ENCODE assay signal across 8 mouse cellular contexts in genomic region chr15:12738301-12739093, GRCm38 (mm10). TPM values are rescaled to one million over a fixed set of nuclear protein-coding genes. Genes with fewer than 3 reads are reported as not detected.
DNase-seq lines count a peak whose midpoint lies in the region; ATAC-seq lines count a peak whose summit lies in the region.

No protein-coding gene starts in this region.

- peak overlapping the region; percentile 75 for H3K4me3 ChIP-seq in neural tube, embryonic 15.5 days (replicated peaks)

- H3K9me3 ChIP-seq in neural tube, embryonic 15.5 days (replicated peaks), result no peaks in the 10 kb centered on the region

- no peak overlapping the region for H3K27ac ChIP-seq in neural tube, embryonic 15.5 days (replicated peaks)

- H3K4me2 ChIP-seq in neural tube, embryonic 15.5 days, result peak overlapping the region; percentile 75

- H3K36me3 ChIP-seq in neural tube, embryonic 15.5 days, result no peaks in the 10 kb centered on the region

- ATAC-seq in cerebellum, adult (ENCODE audit: insufficient number of reproducible peaks, low FRiP score, low TSS enrichment), result no peak
- no peak for ATAC-seq in neural tube, embryonic 15.5 days (ENCODE audit: low FRiP score)

- peak; percentile 15 for DNase-seq in cerebellum, adult 11-12 months
- DNase-seq in right cerebral cortex, adult 2 months (ENCODE audit: low spot score in 2 of 2), result peak; percentile 58 to 75
- DNase-seq in right cerebral cortex, postnatal 4 days, result no peak
- DNase-seq in layer of hippocampus, postnatal 36 days, result peak; percentile 25 to 33
- no peak for DNase-seq in ovary, adult 18-20 months (ENCODE audit: low spot score)
- DNase-seq in spleen, postnatal 36 days (ENCODE audit: low spot score in 2 of 2), result no peak

- H3K4me1 ChIP-seq in neural tube, embryonic 15.5 days, result peaks cover 21% of the 10 kb centered on the region

- 31% methylated on average over 10 of the region's 10 CpGs for WGBS in neural tube, embryonic 15.5 days

- peak overlapping the region; percentile 73 for H3K9ac ChIP-seq in neural tube, embryonic 15.5 days (replicated peaks)

- 0 out of 2 replicates have a peak, but pooled peaks cover 2% of the 10 kb centered on the region for H3K27me3 ChIP-seq in neural tube, embryonic 15.5 days (replicated peaks)

RNA-seq across cellular contexts. Expression of gene Pdzd2, which starts 1.2 kb away (rescaled TPM):
- 10 to 100 TPM; 44.1 to 71.4 TPM for total RNA-seq in layer of hippocampus, postnatal 36 days (2021)
- 16.7 and 18.2 TPM in 2 replicates for polyA plus RNA-seq in neural tube, embryonic 15.5 days (2015; fragmentation: Nextera tagmentation; extraction: Ambion mirVana)

Comparison
In these comparisons a context has a peak if more than half of its experiments do, and no peak if none do; other contexts are left out.
1. DNase-seq: peak in cerebellum, adult 11-12 months (single experiment), right cerebral cortex, adult 2 months (2 of 2) and layer of hippocampus, postnatal 36 days (2 of 2); none in right cerebral cortex, postnatal 4 days (single experiment), ovary, adult 18-20 months (single experiment) and spleen, postnatal 36 days (0 of 2).